Mouse (Mus musculus): Measurements from ENCODE around the gene Casp8. TPM values are rescaled to one million over a fixed set of nuclear protein-coding genes. Genes with fewer than 3 reads are reported as not detected.
A peak's percentile ranks its signal among the peaks of the same experiment; 100 is the strongest.
"Not testable (repeated sequence)": the region's sequence is repeated elsewhere in the genome, so short reads cannot be mapped to it uniquely, and the experiment has no call there.

The Casp8 gene
- 33.4 and 41.8 TPM in 2 replicates for polyA plus RNA-seq (2015; fragmentation: Nextera tagmentation; extraction: Ambion mirVana)

DNA sequence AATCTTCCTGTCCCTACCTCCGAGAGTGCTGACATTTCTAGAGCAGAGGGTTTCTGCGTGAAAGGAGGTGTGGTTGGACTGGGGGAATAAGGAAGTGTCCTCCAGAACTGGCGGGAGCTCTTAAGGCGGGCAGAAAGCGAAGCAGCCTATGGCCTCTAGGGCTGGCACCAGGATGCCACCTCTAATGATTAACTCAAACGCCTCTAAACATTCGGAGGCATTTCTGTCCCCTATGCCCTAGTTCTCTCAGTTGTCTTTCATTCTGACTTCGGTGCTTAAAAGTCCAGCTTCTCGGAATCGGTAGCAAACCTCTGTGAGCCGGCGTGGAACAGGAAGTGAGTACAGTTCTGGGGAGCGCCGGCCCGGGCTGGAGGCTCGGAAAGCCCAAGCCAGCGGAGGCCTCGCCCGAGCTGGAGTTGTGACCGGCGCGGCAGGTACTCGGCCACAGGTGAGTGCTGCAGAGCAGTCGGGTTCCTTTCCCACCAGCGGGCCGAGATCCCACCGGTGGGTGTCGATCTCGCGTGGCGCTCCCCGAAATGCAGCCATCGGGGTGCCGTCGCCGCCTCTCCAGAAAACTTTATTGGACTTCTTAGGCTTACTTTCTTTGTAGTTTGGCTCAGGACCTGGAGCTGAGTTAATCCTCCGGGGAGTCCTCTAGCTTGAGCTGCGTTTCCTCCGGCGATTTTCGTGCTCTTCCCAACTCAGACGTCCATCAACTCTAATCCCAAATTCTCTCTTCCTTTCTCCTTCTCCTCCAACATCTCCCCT lies at the start of gene Casp8:
TSS of gene Casp8 (plus strand) at position 84 of the 768 bp plus-strand sequence.
- H3K27me3 ChIP-seq (replicated peaks; ENCODE audit: insufficient read depth, low read length) = no peaks in the 10 kb centered on the region
- H3K27ac ChIP-seq (ENCODE audit: low read length) = peak within 1 kb of the TSS; percentile 92
- H3K4me1 ChIP-seq (ENCODE audit: insufficient read depth, low read depth, low read length) = 0 out of 2 replicates have a peak, but pooled peaks cover 3% of the 10 kb centered on the region
- H3K4me3 ChIP-seq (ENCODE audit: low read depth, low read length) = peak within 1 kb of the TSS; percentile 68
- H3K9me3 ChIP-seq (ENCODE audit: low read length) = no peaks in the 10 kb centered on the region
- TF ChIP-seq CTCF (IDR thresholded peaks at IDR 0.05) (0 out of 2 replicates have a peak, but pooled peaks have one; percentile 24), EP300 (IDR thresholded peaks at IDR 0.05) (0 out of 2 replicates have a peak, but pooled peaks have one; percentile 19)
- under 1% methylated on average over 42 of the region's 42 CpGs for WGBS
- ATAC-seq (peak; percentile 95), DNase-seq (ENCODE audit: low spot score) (peak; percentile 93)
- H3K36me3 ChIP-seq (ENCODE audit: insufficient read depth, low read length) = 0 out of 2 replicates have a peak, but pooled peaks cover 4% of the 10 kb centered on the region
- H3K9ac ChIP-seq (replicated peaks; ENCODE audit: low read depth) = peak within 1 kb of the TSS; percentile 80
- H3K4me2 ChIP-seq (replicated peaks; ENCODE audit: low read depth, low read length) = peak within 1 kb of the TSS; percentile 81

- no peak overlapping the region for H3K27ac ChIP-seq (ENCODE audit: low read length)
- no peaks in the 10 kb centered on the region for H3K9me3 ChIP-seq (ENCODE audit: low read length)
- no peak overlapping the region for H3K4me2 ChIP-seq (replicated peaks; ENCODE audit: low read depth, low read length)
- H3K27me3 ChIP-seq (replicated peaks; ENCODE audit: insufficient read depth, low read length) = no peaks in the 10 kb centered on the region
- 72% methylated on average over 9 of the region's 9 CpGs for WGBS
- TF ChIP-seq CTCF (IDR thresholded peaks at IDR 0.05) (peak; percentile 72), EP300 (IDR thresholded peaks at IDR 0.05) (no peak)
- H3K4me1 ChIP-seq (ENCODE audit: insufficient read depth, low read depth, low read length) = no peaks in the 10 kb centered on the region
- H3K4me3 ChIP-seq (ENCODE audit: low read depth, low read length) = no peak overlapping the region
- ATAC-seq = no peak
- DNase-seq (ENCODE audit: low spot score) = peak; percentile 25
- no peak overlapping the region for H3K9ac ChIP-seq (replicated peaks; ENCODE audit: low read depth)
- peaks cover 51% of the 10 kb centered on the region for H3K36me3 ChIP-seq (ENCODE audit: insufficient read depth, low read length)
Observed at GRCm38 (mm10) chr1:58746880-58747279, 48.3 kb upstream of the Casp8 start.

DNA sequence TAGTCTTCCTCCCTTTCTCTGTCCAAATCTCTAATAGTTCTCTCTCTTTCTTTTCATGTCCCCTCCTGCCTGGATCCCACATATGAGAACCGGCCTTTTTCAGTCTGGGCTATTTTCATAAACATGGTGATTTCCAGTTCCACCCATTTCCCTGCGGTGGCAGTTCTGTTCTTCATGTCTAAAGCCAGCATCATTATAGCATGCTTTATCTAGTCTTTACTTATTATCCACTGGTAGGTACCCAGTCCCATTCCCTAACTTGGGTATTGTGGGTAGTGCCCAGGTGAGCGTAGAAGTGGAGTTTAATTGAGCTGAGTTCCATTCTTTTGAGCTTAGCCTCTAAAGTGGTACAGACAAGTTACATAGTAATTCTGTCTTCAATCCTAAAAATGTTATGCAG lies 35.7 kb upstream of the Casp8 start:
- ATAC-seq = no peak

GRCm38 (mm10) chr1:58760581-58760980 lies 34.6 kb upstream of the Casp8 start:
- Histone ChIP-seq H3K9ac (replicated peaks; ENCODE audit: low read depth) (no peak overlapping the region), H3K27ac (ENCODE audit: low read length) (no peak overlapping the region), H3K27me3 (replicated peaks; ENCODE audit: insufficient read depth, low read length) (no peaks in the 10 kb centered on the region), H3K36me3 (ENCODE audit: insufficient read depth, low read length) (peaks cover 3% of the 10 kb centered on the region), H3K4me1 (ENCODE audit: insufficient read depth, low read depth, low read length) (no peaks in the 10 kb centered on the region; the same call in 1 of the 2 replicates), H3K9me3 (ENCODE audit: low read length) (no peaks in the 10 kb centered on the region), H3K4me2 (replicated peaks; ENCODE audit: low read depth, low read length) (no peak overlapping the region), H3K4me3 (ENCODE audit: low read depth, low read length) (no peak overlapping the region)
- ATAC-seq (no peak), DNase-seq (ENCODE audit: low spot score) (no peak)
- 69% methylated on average over 1 of the region's 1 CpGs for WGBS
- TF ChIP-seq CTCF (IDR thresholded peaks at IDR 0.05) (no peak), EP300 (IDR thresholded peaks at IDR 0.05) (no peak)

More for the DNA sequence above, 35.7 kb upstream of the Casp8 start:
- Histone ChIP-seq H3K4me3 (ENCODE audit: low read depth, low read length) (no peak overlapping the region), H3K36me3 (ENCODE audit: insufficient read depth, low read length) (peaks cover 6% of the 10 kb centered on the region), H3K27ac (ENCODE audit: low read length) (no peak overlapping the region), H3K9me3 (ENCODE audit: low read length) (no peaks in the 10 kb centered on the region), H3K9ac (replicated peaks; ENCODE audit: low read depth) (no peak overlapping the region), H3K27me3 (replicated peaks; ENCODE audit: insufficient read depth, low read length) (no peaks in the 10 kb centered on the region), H3K4me2 (replicated peaks; ENCODE audit: low read depth, low read length) (no peak overlapping the region), H3K4me1 (ENCODE audit: insufficient read depth, low read depth, low read length) (no peaks in the 10 kb centered on the region; the same call in 1 of the 2 replicates)
- TF ChIP-seq CTCF (IDR thresholded peaks at IDR 0.05) (no peak), EP300 (IDR thresholded peaks at IDR 0.05) (no peak)
- WGBS = 93% methylated on average over 3 of the region's 3 CpGs
- no peak for DNase-seq (ENCODE audit: low spot score)

GRCm38 (mm10) chr1:58761391-58762275 lies 33.5 kb upstream of the Casp8 start:
- not testable (repeated sequence) for H3K36me3 ChIP-seq (ENCODE audit: insufficient read depth, low read length); H3K27me3 ChIP-seq (replicated peaks; ENCODE audit: insufficient read depth, low read length); H3K9ac ChIP-seq (replicated peaks; ENCODE audit: low read depth); H3K4me2 ChIP-seq (replicated peaks; ENCODE audit: low read depth, low read length); H3K4me3 ChIP-seq (ENCODE audit: low read depth, low read length); H3K27ac ChIP-seq (ENCODE audit: low read length); H3K4me1 ChIP-seq (ENCODE audit: insufficient read depth, low read depth, low read length); H3K9me3 ChIP-seq (ENCODE audit: low read length)
- ATAC-seq = peak; percentile 75
- 67% methylated on average over 5 of the region's 5 CpGs for WGBS
- peak; percentile 38 for DNase-seq (ENCODE audit: low spot score)
- TF ChIP-seq CTCF (IDR thresholded peaks at IDR 0.05) = peak; percentile 57

DNA sequence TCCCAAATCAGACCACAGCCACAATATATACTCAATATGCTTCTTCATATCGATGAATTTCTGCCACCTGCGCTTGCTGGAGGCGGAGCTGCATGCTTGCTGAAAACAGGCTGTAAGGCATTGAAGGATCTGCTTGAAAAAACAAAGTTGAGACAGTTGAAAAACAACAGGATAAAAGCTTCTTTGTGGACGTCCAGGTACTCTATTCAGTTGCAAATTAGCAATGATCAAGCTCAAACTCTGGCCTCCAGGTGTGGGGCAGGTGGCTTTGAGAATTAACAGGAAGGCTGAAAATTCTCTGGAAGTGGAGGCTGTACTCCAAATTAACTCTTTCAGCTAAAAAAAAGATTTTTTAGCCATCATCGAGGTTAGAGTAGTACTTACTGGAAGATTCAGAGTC lies 32.6 kb upstream of the Casp8 start:
- no peak for ATAC-seq
- no peak for TF ChIP-seq CTCF (IDR thresholded peaks at IDR 0.05)
- no peaks in the 10 kb centered on the region; the same call in none of the 2 replicates for H3K36me3 ChIP-seq (ENCODE audit: insufficient read depth, low read length)
- DNase-seq (ENCODE audit: low spot score) = no peak
- no peaks in the 10 kb centered on the region; the same call in 1 of the 2 replicates for H3K4me1 ChIP-seq (ENCODE audit: insufficient read depth, low read depth, low read length)
- no peak overlapping the region for H3K4me3 ChIP-seq (ENCODE audit: low read depth, low read length)
- H3K4me2 ChIP-seq (replicated peaks; ENCODE audit: low read depth, low read length) = no peak overlapping the region
- WGBS = 80% methylated on average over 5 of the region's 5 CpGs
- no peaks in the 10 kb centered on the region for H3K27me3 ChIP-seq (replicated peaks; ENCODE audit: insufficient read depth, low read length)
- no peak overlapping the region for H3K27ac ChIP-seq (ENCODE audit: low read length)
- no peaks in the 10 kb centered on the region for H3K9me3 ChIP-seq (ENCODE audit: low read length)
- H3K9ac ChIP-seq (replicated peaks; ENCODE audit: low read depth) = no peak overlapping the region

GRCm38 (mm10) chr1:58766446-58766845 lies 28.7 kb upstream of the Casp8 start:
- not testable (repeated sequence) for DNase-seq (ENCODE audit: low spot score); H3K4me2 ChIP-seq (replicated peaks; ENCODE audit: low read depth, low read length); H3K27me3 ChIP-seq (replicated peaks; ENCODE audit: insufficient read depth, low read length); H3K36me3 ChIP-seq (ENCODE audit: insufficient read depth, low read length); H3K9me3 ChIP-seq (ENCODE audit: low read length); H3K4me3 ChIP-seq (ENCODE audit: low read depth, low read length); ATAC-seq; H3K27ac ChIP-seq (ENCODE audit: low read length); H3K4me1 ChIP-seq (ENCODE audit: insufficient read depth, low read depth, low read length); H3K9ac ChIP-seq (replicated peaks; ENCODE audit: low read depth)
- 83% methylated on average over 4 of the region's 4 CpGs for WGBS

Data from lung, postnatal 0 days (tissue).